Mouse (Mus musculus): ENCODE measurements at regions not wholly inside any gene's neighbourhood (a gene's known extent, or its start where the extent isn't known, plus 50 kb on each side); places are given as distances from the start of the nearest gene placed in this dataset.

- Histone ChIP-seq H3K27ac (peak overlapping the region; percentile 76; the same call in 1 of the 2 replicates), H3K27me3 (ENCODE audit: insufficient read depth, poor library complexity, severe bottlenecking) (no peaks in the 10 kb centered on the region), H3K4me3 (no peak overlapping the region)
Observed at GRCm38 (mm10) chr11:31796245-31796644, 75.8 kb upstream of the Cpeb4 start.

GRCm38 (mm10) chr11:31801575-31801974 is 70.4 kb upstream of the Cpeb4 start:
- Histone ChIP-seq H3K9me3 (no peaks in the 10 kb centered on the region), H3K36me3 (no peaks in the 10 kb centered on the region), H3K27me3 (ENCODE audit: insufficient read depth, poor library complexity, severe bottlenecking) (no peaks in the 10 kb centered on the region), H3K27ac (no peak overlapping the region), H3K4me1 (peaks cover 10% of the 10 kb centered on the region), H3K4me3 (no peak overlapping the region)
- WGBS: 91% methylated on average over 4 of the region's 4 CpGs
- DNase-seq (ENCODE audit: low spot score): no peak

More at GRCm38 (mm10) chr11:31796245-31796644, 75.8 kb upstream of the Cpeb4 start:
- no peaks in the 10 kb centered on the region for H3K9me3 ChIP-seq
- no peak for DNase-seq (ENCODE audit: low spot score)
- H3K4me1 ChIP-seq: peaks cover 13% of the 10 kb centered on the region
- WGBS: 50% methylated on average over 6 of the region's 6 CpGs
- no peaks in the 10 kb centered on the region for H3K36me3 ChIP-seq

GRCm38 (mm10) chr11:31803319-31803891 is 68.6 kb upstream of the Cpeb4 start:
- Histone ChIP-seq H3K4me3 (no peak overlapping the region), H3K4me1 (peaks cover 12% of the 10 kb centered on the region), H3K36me3 (no peaks in the 10 kb centered on the region), H3K27me3 (ENCODE audit: insufficient read depth, poor library complexity, severe bottlenecking) (no peaks in the 10 kb centered on the region), H3K27ac (peak overlapping the region; percentile 75), H3K9me3 (no peaks in the 10 kb centered on the region)
- WGBS: 46% methylated on average over 3 of the region's 3 CpGs
- DNase-seq (ENCODE audit: low spot score): no peak

GRCm38 (mm10) chr11:31804518-31804917 is 67.5 kb upstream of the Cpeb4 start:
- H3K9me3 ChIP-seq: no peaks in the 10 kb centered on the region
- no peaks in the 10 kb centered on the region for H3K27me3 ChIP-seq (ENCODE audit: insufficient read depth, poor library complexity, severe bottlenecking)
- H3K4me1 ChIP-seq: peaks cover 17% of the 10 kb centered on the region
- H3K4me3 ChIP-seq: no peak overlapping the region
- no peak for DNase-seq (ENCODE audit: low spot score)
- WGBS: 67% methylated on average over 6 of the region's 6 CpGs
- H3K27ac ChIP-seq: no peak overlapping the region
- no peaks in the 10 kb centered on the region for H3K36me3 ChIP-seq

GRCm38 (mm10) chr11:31807461-31808215 is 64.4 kb upstream of the Cpeb4 start:
- Histone ChIP-seq H3K4me1 (peaks cover 45% of the 10 kb centered on the region), H3K27me3 (ENCODE audit: insufficient read depth, poor library complexity, severe bottlenecking) (no peaks in the 10 kb centered on the region), H3K4me3 (no peak overlapping the region), H3K27ac (peak overlapping the region; percentile 31; the same call in 1 of the 2 replicates), H3K9me3 (no peaks in the 10 kb centered on the region), H3K36me3 (no peaks in the 10 kb centered on the region)
- WGBS: 88% methylated on average over 8 of the region's 8 CpGs
- no peak for DNase-seq (ENCODE audit: low spot score)

- no peaks in the 10 kb centered on the region for H3K9me3 ChIP-seq
- 82% methylated on average over 5 of the region's 5 CpGs for WGBS
- H3K4me1 ChIP-seq: peaks cover 44% of the 10 kb centered on the region
Observed at GRCm38 (mm10) chr11:31808216-31808838, 63.7 kb upstream of the Cpeb4 start.

GRCm38 (mm10) chr11:31810011-31810786 is 61.8 kb upstream of the Cpeb4 start:
- peak overlapping the region; percentile 83 for H3K27ac ChIP-seq
- WGBS: 49% methylated on average over 7 of the region's 7 CpGs
- H3K36me3 ChIP-seq: no peaks in the 10 kb centered on the region
- no peaks in the 10 kb centered on the region for H3K9me3 ChIP-seq
- peaks cover 37% of the 10 kb centered on the region for H3K4me1 ChIP-seq
- H3K4me3 ChIP-seq: no peak overlapping the region
- DNase-seq (ENCODE audit: low spot score): no peak
- H3K27me3 ChIP-seq (ENCODE audit: insufficient read depth, poor library complexity, severe bottlenecking): no peaks in the 10 kb centered on the region

More at GRCm38 (mm10) chr11:31808216-31808838, 63.7 kb upstream of the Cpeb4 start:
- Histone ChIP-seq H3K27ac (peak overlapping the region; percentile 42; the same call in 1 of the 2 replicates), H3K4me3 (no peak overlapping the region), H3K36me3 (no peaks in the 10 kb centered on the region), H3K27me3 (ENCODE audit: insufficient read depth, poor library complexity, severe bottlenecking) (no peaks in the 10 kb centered on the region)
- DNase-seq (ENCODE audit: low spot score): no peak

- DNase-seq (ENCODE audit: low spot score): peak; percentile 96
- H3K27ac ChIP-seq: peak overlapping the region; percentile 81
- no peak overlapping the region for H3K4me3 ChIP-seq
- no peaks in the 10 kb centered on the region for H3K9me3 ChIP-seq
- H3K36me3 ChIP-seq: no peaks in the 10 kb centered on the region
- peaks cover 37% of the 10 kb centered on the region for H3K4me1 ChIP-seq
- H3K27me3 ChIP-seq (ENCODE audit: insufficient read depth, poor library complexity, severe bottlenecking): no peaks in the 10 kb centered on the region
- WGBS: 25% methylated on average over 9 of the region's 9 CpGs
Observed at GRCm38 (mm10) chr11:31812215-31812614, 59.8 kb upstream of the Cpeb4 start.

GRCm38 (mm10) chr11:31814616-31815015 is 57.4 kb upstream of the Cpeb4 start:
- H3K4me3 ChIP-seq: no peak overlapping the region
- no peaks in the 10 kb centered on the region for H3K36me3 ChIP-seq
- DNase-seq (ENCODE audit: low spot score): no peak
- no peaks in the 10 kb centered on the region for H3K9me3 ChIP-seq
- peaks cover 29% of the 10 kb centered on the region for H3K4me1 ChIP-seq
- 75% methylated on average over 4 of the region's 4 CpGs for WGBS
- no peaks in the 10 kb centered on the region for H3K27me3 ChIP-seq (ENCODE audit: insufficient read depth, poor library complexity, severe bottlenecking)
- no peak overlapping the region for H3K27ac ChIP-seq

- H3K27ac ChIP-seq: no peak overlapping the region
- 82% methylated on average over 12 of the region's 12 CpGs for WGBS
- no peak overlapping the region for H3K4me3 ChIP-seq
- no peaks in the 10 kb centered on the region for H3K9me3 ChIP-seq
- H3K36me3 ChIP-seq: no peaks in the 10 kb centered on the region
- H3K4me1 ChIP-seq: peaks cover 22% of the 10 kb centered on the region
- no peak for DNase-seq (ENCODE audit: low spot score)
- H3K27me3 ChIP-seq (ENCODE audit: insufficient read depth, poor library complexity, severe bottlenecking): no peaks in the 10 kb centered on the region
Observed at GRCm38 (mm10) chr11:31815855-31816488, 56.0 kb upstream of the Cpeb4 start.

- Histone ChIP-seq H3K27ac (no peak overlapping the region), H3K9me3 (no peaks in the 10 kb centered on the region), H3K27me3 (ENCODE audit: insufficient read depth, poor library complexity, severe bottlenecking) (no peaks in the 10 kb centered on the region), H3K4me1 (peaks cover 22% of the 10 kb centered on the region), H3K36me3 (no peaks in the 10 kb centered on the region), H3K4me3 (no peak overlapping the region)
- 78% methylated on average over 7 of the region's 7 CpGs for WGBS
- no peak for DNase-seq (ENCODE audit: low spot score)
Observed at GRCm38 (mm10) chr11:31818032-31818431, 54.0 kb upstream of the Cpeb4 start.

GRCm38 (mm10) chr11:31819964-31820363 is 52.0 kb upstream of the Cpeb4 start:
- 90% methylated on average over 4 of the region's 4 CpGs for WGBS
- Histone ChIP-seq H3K27ac (no peak overlapping the region), H3K36me3 (no peaks in the 10 kb centered on the region)

More at GRCm38 (mm10) chr11:31819964-31820363, 52.0 kb upstream of the Cpeb4 start:
- H3K9me3 ChIP-seq: no peaks in the 10 kb centered on the region
- H3K4me1 ChIP-seq: peaks cover 22% of the 10 kb centered on the region
- no peaks in the 10 kb centered on the region for H3K27me3 ChIP-seq (ENCODE audit: insufficient read depth, poor library complexity, severe bottlenecking)
- DNase-seq (ENCODE audit: low spot score): no peak
- no peak overlapping the region for H3K4me3 ChIP-seq

All from heart, embryonic 10.5 days (tissue).